Mouse (Mus musculus) neural tube, embryonic 13.5 days (tissue): Measurements from ENCODE around the gene Flna. TPM values are rescaled to one million over a fixed set of nuclear protein-coding genes. Genes with fewer than 3 reads are reported as not detected.

Experiments used
- microRNA-seq: library from miRNA; unstranded; fragments of <30 nt; microRNA quantifications from one replicate; pipeline ENCODE4, GENCODE M21; 2016
- polyA plus RNA-seq: library from polyadenylated mRNA; unstranded; fragments of >200 nt; fragmentation: Nextera tagmentation; extraction: Ambion mirVana; gene quantifications from 2 replicates; pipeline ENCODE4 v1.2.1, GENCODE M21; 2015

Gene Flna
- polyA plus RNA-seq, 1 experiment from 2014 or later = 90.3 TPM

Small RNA genes lying within 50 kb of the gene (microRNA-seq; reads per million reads assigned to microRNA genes)
- not detected for gene Mir7091

Other genes starting within 250 kb of the Flna start
- 39.9 and 45.4 TPM in 2 replicates for gene Irak1, start 225.9 kb downstream of the Flna start, polyA plus RNA-seq
- not detected in 2 replicates for gene Opn1mw, start 122.4 kb downstream of the Flna start, polyA plus RNA-seq
- 12.9 and 15.4 TPM in 2 replicates for gene Mecp2, start 114.5 kb downstream of the Flna start, polyA plus RNA-seq
- not detected in 2 replicates for gene Tex28, start 82.0 kb downstream of the Flna start, polyA plus RNA-seq
- 0.07 TPM in 1 of 2 replicates, not detected in the other for gene Tktl1, start 72.6 kb downstream of the Flna start, polyA plus RNA-seq
- 16.3 and 16.6 TPM in 2 replicates for gene Emd, start 4.9 kb upstream of the Flna start, polyA plus RNA-seq
- 582 and 609 TPM in 2 replicates for gene Rpl10, start 21.0 kb upstream of the Flna start, polyA plus RNA-seq
- gene Taz, start 32.1 kb upstream of the Flna start, polyA plus RNA-seq = 80.2 and 86.0 TPM in 2 replicates
- 3.4 and 4.5 TPM in 2 replicates for gene Dnase1l1, start 32.5 kb upstream of the Flna start, polyA plus RNA-seq
- gene Atp6ap1, start 47.3 kb upstream of the Flna start, polyA plus RNA-seq = 215 and 225 TPM in 2 replicates
- gene Gdi1, start 55.2 kb upstream of the Flna start, polyA plus RNA-seq = 915 and 943 TPM in 2 replicates
- 54.7 and 59.9 TPM in 2 replicates for gene Fam50a, start 63.2 kb upstream of the Flna start, polyA plus RNA-seq
- 48.2 and 48.3 TPM in 2 replicates for gene Plxna3, start 79.2 kb upstream of the Flna start, polyA plus RNA-seq
- gene Lage3, start 103.8 kb upstream of the Flna start, polyA plus RNA-seq = 70.6 and 80.4 TPM in 2 replicates
- 63.6 and 66.3 TPM in 2 replicates for gene Ubl4a, start 123.4 kb upstream of the Flna start, polyA plus RNA-seq
- gene Slc10a3, start 123.5 kb upstream of the Flna start, polyA plus RNA-seq = 6.8 and 8.4 TPM in 2 replicates
- gene Fam3a, start 143.5 kb upstream of the Flna start, polyA plus RNA-seq = 32.0 and 34.4 TPM in 2 replicates
- 16.7 and 16.8 TPM in 2 replicates for gene Ikbkg, start 143.5 kb upstream of the Flna start, polyA plus RNA-seq
- gene G6pdx, start 179.4 kb upstream of the Flna start, polyA plus RNA-seq = 53.6 and 54.0 TPM in 2 replicates
- 0.52 TPM in 1 of 2 replicates, not detected in the other for gene Gm6880, start 231.6 kb upstream of the Flna start, polyA plus RNA-seq